Mouse (Mus musculus): ENCODE data around the gene Polr2l.

The Polr2l gene

GRCm38 (mm10) chr7:141467230-141468030, 7.5 kb downstream of the Polr2l start, which contains the start of gene Cd151:
TSS of gene Cd151 (plus strand) at chr7:141467392.
- no peak for DNase-seq (ENCODE audit: low read depth, low spot score)

- DNase-seq (ENCODE audit: low read depth, low spot score), result no peak
Observed at GRCm38 (mm10) chr7:141466607-141467148, 8.3 kb downstream of the Polr2l start.

DNA sequence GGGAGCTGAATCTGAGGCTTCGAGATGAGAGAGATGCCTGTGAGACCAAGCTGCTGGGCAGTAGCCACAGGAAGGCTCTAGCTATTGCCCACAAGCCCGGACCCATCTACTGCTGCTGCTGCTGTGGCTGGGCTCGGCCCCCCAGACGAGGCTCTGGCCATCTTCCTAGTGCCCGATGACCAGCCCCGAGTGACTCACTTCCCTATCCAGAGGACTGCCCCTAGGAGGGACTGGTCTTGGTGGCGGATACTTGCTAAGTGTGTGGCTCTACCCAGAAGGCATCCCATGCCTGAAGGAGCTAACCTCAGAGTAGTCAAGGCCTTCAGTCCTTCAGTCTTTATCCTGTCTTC, 8.9 kb downstream of the Polr2l start:
- DNase-seq (ENCODE audit: low read depth, low spot score), result no peak

- no peak for DNase-seq (ENCODE audit: low read depth, low spot score)
Observed at GRCm38 (mm10) chr7:141465388-141466044, 9.4 kb downstream of the Polr2l start.

DNA sequence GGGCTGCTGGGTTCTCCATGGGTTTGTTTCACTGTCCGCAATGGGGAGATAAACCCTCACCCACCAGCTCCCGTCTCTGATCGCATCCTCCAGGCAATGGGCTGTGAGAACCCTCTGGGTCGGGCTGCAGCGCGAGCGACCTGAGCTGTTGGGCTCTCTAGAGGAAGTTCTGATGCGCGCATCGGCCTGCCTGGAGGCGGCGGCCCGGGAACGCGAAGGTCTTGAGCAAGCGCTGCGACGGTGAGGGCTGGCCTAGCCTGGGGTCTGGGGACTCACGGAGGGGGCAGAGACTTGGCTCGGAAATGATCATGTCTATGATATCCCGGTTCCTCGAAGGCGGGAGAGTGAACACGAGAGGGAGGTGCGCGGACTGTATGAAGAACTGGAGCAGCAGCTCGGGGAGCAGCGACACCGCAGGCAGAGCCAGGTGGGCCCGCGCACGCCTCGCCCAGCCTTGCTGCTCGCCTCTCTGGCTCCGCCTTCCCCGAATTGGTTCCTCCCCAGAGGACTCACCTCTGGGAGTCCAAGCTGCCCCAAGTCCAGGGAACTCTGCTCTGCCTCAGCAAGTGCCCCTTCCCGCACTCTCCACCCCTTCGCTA, 10.2 kb downstream of the Polr2l start:
- DNase-seq (ENCODE audit: low read depth, low spot score), result no peak

DNA sequence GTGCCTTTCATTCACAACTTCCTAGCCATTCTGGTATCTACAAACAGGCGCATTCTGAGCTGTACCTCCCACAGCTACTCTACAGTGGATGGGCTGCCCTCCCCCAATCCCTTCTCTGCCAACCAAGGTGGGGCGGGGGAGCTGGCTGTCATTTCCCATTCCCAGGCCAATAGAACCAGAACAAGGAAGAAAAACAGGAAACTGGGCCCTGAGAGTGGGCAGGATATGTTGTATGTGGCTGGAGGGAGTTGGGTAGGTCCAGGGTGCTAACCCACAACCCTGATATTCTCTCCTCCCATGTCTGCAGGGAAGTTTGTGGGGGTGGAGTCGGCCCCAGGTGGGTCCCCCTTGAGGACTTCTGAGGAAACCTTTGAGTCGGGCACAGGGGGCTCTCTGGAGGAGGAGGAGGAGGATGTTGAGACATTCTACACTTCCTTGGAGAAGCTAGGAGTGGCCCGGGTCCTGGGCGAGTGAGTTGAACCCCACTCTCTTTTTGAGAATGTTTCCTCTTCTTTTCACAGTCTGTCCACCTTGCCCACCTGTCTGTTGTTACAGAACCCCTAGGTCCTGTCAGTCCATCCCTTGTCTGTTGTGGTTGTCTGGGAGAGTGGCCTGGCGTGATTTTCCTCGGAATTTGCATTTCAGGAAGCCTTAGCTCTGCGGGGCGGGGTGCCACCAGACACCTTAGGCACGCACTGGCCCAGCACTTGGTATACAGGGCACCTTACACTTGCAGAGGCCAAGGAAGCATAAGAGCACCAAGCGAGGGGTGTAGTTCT, 10.9 kb downstream of the Polr2l start:
- DNase-seq (ENCODE audit: low read depth, low spot score), result no peak

DNA sequence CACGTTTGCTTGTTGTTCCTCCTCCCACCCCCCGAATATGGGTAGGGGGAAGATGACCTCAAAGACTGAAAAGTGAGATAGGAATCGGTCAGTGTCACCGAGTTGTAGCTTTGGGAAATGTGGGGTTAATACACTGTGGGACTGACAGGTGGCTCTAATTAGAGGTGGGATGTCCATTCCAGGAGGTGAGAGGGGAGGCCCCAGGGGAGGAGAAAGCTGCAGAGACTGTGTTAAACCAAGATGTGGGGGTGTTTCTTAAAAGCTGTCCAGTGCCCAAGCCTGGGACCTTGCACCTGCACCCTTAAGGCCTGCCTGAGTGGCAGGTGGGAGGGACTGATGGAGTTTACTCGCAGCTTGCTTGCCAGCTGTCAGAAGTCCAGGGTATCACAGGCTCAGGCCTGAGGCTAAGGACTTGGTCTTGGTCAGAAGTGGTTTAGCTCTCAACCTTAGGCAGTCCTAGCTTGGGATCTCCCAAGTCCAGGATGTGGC, 12.6 kb downstream of the Polr2l start:
- DNase-seq (ENCODE audit: low read depth, low spot score), result no peak

GRCm38 (mm10) chr7:141461521-141462332, 13.2 kb downstream of the Polr2l start:
- no peak for DNase-seq (ENCODE audit: low read depth, low spot score)

- no peak for DNase-seq (ENCODE audit: low read depth, low spot score)
Observed at GRCm38 (mm10) chr7:141460391-141461113, 14.4 kb downstream of the Polr2l start, which contains the start of gene Cracr2b. TSS of gene Cracr2b (plus strand) at chr7:141461094.

GRCm38 (mm10) chr7:141460001-141460390, 14.9 kb downstream of the Polr2l start:
- no peak for DNase-seq (ENCODE audit: low read depth, low spot score)

DNA sequence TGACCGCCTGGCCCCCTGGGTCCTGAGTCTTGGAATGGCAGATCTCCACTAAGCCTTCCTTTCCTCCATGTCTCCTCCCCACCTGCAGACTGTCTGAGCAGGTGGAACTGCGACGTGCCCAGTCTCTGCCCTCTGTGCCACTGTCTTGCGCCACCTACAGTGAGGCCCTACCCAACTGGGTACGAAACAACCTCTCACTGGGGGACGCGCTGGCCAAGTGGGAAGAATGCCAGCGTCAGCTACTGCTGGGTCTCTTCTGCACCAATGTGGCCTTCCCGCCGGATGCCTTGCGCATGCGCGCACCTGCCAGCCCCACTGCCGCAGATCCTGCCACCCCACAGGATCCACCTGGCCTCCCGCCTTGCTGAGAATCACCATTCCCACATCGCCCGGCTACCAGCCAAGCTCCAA, 15.6 kb downstream of the Polr2l start:
- no peak for DNase-seq (ENCODE audit: low read depth, low spot score)

DNA sequence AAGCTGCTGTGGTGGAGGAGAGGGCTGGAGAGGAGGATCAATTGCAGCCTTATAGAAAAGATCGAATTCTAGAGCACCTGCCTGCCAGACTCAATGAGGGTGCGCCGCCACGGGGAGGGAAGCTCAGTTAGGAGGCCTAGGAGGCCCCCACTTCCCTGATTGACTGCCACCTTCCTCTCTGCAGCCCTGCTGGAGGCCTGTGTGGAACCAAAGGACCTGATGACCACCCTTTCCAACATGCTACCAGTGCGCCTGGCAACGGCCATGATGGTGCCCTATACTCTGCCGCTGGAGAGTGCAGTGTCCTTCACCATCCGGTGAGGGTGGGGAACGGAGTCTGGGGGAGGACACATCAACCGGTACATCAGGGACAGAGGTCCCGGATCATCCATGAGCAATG, 16.3 kb downstream of the Polr2l start:
- DNase-seq (ENCODE audit: low read depth, low spot score), result no peak

- DNase-seq (ENCODE audit: low read depth, low spot score), result no peak
Observed at GRCm38 (mm10) chr7:141457986-141458660, 16.8 kb downstream of the Polr2l start.

GRCm38 (mm10) chr7:141457236-141457635, 17.7 kb downstream of the Polr2l start:
- no peak for DNase-seq (ENCODE audit: low read depth, low spot score)

DNA sequence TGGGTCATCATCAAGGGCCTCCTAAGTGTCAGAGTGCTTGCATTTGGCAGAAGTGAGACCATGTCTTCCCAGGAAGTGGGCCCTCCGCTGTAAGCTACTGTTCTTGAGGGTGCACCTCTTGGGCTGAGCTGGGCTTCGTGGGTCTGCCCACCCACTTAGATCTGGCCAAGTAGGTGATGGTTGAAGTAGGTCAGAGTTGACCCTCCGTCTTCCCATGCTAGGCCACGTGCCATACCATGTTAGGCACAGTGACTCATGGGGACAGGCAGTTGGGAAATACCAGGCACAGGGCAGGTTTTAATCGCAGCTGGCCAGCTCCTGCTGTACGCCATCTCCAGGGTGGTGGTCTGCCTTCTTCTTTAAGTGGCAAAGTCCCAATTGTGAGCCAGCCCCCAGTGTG, 18.2 kb downstream of the Polr2l start:
- no peak for DNase-seq (ENCODE audit: low read depth, low spot score)

DNA sequence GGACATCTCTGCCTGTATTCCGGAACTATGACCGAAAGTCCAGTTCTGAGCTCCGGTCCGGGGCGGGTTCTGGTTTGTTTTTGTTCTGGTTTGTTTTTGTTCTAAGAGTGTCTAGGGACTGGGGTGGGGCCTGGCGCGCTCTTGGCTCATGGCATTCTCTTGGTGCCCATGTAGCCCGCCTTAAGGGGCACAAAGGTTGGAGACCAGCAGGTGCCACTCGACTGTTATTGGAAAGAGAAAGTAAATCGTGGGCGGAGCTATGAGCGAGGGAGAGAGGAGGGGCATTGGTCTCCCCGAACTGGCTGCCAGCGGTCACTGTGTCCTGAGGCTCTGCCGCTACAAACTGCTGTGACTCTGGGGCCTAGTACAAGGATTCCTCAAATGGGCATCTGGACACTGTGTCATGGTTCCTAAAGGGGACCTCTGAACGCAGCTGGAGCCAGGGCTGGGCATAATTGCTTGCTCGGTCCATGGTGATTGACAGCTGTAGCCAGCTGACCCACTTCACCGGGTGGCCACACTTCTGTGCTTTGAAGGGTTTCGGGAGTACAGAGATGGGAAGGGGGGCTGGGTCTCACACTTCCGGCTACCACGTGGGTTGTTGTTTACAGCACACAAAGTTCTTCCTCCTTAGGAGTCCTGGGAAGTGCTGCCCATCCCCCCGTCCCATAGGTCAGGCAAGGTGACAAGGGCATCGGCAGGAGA, 19.2 kb downstream of the Polr2l start:
- no peak for DNase-seq (ENCODE audit: low read depth, low spot score)

DNA sequence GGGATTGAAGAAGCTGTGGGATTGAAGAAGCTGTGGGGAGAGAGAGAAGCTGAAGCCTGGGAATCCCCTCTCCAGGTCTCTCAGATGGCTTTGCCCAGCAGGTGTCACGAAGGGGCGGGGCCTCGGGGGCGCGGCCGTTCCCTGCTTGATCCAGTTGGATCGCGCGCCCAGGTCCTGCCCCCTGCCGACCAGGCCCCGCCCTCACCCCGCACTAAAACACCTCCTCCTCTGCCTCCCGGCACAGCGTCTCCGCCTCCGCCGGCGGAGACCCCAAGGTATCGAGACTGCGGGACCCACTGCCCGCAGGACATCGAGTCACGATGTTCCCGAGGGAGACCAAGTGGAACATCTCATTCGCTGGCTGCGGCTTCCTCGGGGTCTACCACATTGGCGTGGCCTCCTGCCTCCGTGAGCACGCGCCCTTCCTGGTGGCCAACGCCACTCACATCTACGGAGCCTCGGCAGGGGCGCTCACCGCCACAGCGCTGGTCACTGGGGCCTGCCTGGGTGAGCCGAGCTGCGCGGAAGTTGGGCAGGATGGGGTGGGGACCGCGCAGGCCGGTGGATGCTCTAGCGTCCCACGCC, 19.9 kb downstream of the Polr2l start, which contains the start of gene Pnpla2:
Pnpla2 (plus strand) TSS at position 232 of the 585 bp plus-strand sequence.
- peak; percentile 87 for DNase-seq (ENCODE audit: low read depth, low spot score)

DNA sequence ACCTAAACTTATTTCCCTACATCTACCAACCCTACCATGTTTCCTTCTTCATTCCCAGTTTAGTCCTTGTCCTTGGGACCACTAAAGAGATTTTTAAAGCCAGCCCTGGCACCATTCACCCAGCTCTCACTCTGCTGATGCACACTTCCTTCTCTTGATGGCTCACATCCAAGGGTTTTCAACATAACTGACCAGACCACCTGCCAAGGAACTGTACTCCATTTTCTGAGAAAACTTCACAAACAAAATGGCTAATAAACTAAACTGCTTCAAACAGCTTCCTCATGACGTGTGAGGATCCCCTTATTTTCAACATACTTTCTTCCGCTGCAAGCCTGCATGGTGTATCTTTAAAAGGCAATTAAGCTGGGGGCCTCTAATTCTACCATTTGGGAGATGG, 21.3 kb downstream of the Polr2l start:
- DNase-seq (ENCODE audit: low read depth, low spot score), result no peak
